Mouse (Mus musculus): ENCODE data around the gene Ankrd65. TPM values are rescaled to one million over a fixed set of nuclear protein-coding genes. Genes with fewer than 3 reads are reported as not detected.
"Not testable (repeated sequence)": the region's sequence is repeated elsewhere in the genome, so short reads cannot be mapped to it uniquely, and the experiment has no call there.

The Ankrd65 gene
- not detected for total RNA-seq (2021)
- long read RNA-seq, experiment 1, result 0 reads
- long read RNA-seq, experiment 2, result 0 reads

GRCm38 (mm10) chr4:155790021-155790489 is at the start of gene Ankrd65:
TSS of gene Ankrd65 (plus strand) at chr4:155790439.
- DNase-seq (ENCODE audit: low spot score), result no peak

- not testable (repeated sequence) for DNase-seq (ENCODE audit: low spot score)
These were observed 49.6 kb upstream of the Ankrd65 start for GRCm38 (mm10) chr4:155740681-155741080.

DNA sequence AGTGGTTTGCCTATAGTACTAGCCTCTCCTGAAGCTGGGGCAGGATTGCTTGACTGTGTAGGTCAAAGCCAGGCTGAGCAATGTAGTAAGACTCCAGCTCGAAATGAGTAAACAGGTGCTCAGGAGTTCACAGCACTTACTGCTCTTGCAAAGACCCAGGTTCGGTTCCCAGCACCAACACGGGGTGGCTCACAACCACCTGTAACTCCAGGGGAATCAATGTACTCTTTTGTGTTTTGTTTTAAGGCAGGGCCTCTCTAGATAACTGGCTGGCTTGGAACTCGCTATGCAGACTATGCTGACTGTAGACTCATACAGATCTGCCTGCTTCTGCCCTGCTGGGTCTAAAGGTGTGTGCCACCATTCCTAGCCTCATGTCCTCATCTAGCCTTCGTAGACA is 47.6 kb upstream of the Ankrd65 start:
- no peak for DNase-seq (ENCODE audit: low spot score)

DNA sequence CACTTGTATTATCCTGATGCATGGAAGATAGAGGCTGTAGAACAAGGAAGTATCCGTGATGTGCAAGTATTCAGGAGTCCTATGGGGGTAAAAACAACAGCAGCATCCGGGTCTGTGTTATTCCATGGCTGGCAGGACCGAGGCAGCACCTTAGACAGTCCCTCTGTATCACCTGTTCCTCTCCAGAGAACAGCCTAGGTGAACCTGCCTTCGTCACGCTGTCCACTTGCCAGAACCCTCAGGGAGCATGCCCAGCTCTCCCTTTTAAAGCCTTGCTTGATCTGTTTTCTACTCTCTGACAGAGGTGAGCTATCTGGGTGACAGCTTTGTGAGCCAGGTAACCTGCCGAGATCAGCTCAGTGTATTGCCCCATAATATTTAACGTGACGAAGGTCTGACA is 45.8 kb upstream of the Ankrd65 start:
- no peak for DNase-seq (ENCODE audit: low spot score)

- no peak for DNase-seq (ENCODE audit: low spot score)
These were observed 45.1 kb upstream of the Ankrd65 start for GRCm38 (mm10) chr4:155745136-155745535.

DNA sequence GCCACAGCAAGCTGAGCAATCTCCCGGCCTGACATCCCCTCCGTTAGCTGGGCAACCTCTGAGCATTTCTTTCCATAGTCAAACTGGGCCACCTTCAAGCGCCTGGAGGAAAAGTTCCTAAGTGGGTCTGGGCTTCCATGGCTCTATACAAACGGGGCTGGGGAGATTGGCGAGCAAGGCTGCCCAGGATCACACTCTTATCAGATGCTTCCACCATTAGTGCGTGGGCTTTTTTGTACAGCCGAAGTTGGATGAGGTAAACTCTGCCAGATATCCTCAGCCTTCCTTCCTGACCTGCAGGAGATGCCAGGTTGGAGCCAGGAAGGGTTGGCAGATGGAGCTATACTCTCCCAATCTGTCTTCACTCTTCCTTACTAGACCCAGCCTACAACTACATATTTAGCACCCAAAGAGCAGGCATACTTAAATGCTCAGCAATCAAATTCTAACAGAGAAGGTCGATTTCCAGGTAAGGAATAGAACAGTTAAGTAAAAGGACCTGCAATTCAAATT is 44.1 kb upstream of the Ankrd65 start:
- DNase-seq (ENCODE audit: low spot score), result no peak

DNA sequence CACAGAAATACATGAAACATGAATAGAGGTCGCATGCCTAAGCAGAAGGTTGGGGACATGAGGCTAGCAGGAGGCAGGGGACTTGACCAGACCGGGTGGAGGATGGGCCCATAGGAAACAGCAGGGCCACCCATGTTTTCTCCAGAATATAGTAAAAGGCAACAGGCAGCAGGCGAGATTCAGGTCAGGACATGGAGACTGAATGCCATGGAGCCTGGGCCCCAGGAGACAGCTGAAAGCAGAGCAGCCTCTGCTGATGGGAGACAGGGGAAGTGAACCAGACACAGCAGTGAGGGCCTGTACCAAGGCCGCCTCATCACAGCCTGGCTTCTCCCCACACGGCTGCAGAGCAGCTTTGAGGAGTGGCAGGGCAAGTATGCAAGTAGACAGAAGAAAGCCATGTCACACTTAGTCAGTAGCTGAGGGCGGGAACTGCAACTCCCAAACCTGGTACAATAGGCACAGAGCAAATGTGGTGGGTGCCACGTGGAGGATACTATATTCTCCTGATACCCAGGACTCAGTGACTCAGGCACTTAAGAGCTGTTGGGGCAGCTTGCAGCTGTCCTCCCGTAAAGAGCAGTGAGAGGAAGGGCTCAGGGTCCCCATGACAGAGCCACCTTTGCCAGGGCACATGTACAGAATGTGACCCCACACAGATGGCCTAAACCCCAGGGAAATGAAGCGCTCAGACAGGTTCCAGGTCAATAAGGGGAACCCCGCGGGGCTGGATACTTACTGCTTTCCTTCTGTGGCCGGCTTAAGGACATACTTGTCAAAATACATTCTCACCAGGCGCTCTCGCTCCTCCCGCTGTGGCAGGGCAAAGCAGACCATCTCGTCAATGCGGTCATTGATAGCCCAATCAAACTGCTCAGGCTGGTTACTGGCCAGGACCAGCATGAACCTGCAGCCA is 43.4 kb upstream of the Ankrd65 start:
- no peak for DNase-seq (ENCODE audit: low spot score)

DNA sequence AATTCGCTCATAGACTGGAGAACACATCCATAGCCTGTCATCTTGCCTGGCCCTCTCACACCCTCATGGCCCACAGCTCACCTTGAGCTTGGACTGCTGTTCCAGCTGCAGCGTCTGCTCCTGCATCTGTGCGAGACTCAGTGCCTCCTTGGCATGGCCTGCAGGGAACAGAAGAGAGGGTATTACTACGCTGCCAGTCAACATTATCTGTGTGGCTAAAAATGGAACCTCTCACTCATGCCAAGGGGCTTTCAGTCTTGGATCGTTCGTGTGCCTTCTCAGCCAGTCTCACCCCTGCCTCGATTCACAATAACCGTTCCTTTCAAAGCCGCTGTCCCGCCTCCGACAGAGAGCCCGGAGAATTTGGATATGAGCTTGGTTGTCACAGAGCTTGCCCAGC is 33.2 kb upstream of the Ankrd65 start:
- DNase-seq (ENCODE audit: low spot score), result no peak

GRCm38 (mm10) chr4:155759862-155760612 is 30.2 kb upstream of the Ankrd65 start:
- no peak for DNase-seq (ENCODE audit: low spot score)

- peak; percentile 97 for DNase-seq (ENCODE audit: low spot score)
These were observed 29.5 kb upstream of the Ankrd65 start, which contains the start of gene Atad3a for GRCm38 (mm10) chr4:155760613-155761355. TSS of gene Atad3a (minus strand) at chr4:155761093.

DNA sequence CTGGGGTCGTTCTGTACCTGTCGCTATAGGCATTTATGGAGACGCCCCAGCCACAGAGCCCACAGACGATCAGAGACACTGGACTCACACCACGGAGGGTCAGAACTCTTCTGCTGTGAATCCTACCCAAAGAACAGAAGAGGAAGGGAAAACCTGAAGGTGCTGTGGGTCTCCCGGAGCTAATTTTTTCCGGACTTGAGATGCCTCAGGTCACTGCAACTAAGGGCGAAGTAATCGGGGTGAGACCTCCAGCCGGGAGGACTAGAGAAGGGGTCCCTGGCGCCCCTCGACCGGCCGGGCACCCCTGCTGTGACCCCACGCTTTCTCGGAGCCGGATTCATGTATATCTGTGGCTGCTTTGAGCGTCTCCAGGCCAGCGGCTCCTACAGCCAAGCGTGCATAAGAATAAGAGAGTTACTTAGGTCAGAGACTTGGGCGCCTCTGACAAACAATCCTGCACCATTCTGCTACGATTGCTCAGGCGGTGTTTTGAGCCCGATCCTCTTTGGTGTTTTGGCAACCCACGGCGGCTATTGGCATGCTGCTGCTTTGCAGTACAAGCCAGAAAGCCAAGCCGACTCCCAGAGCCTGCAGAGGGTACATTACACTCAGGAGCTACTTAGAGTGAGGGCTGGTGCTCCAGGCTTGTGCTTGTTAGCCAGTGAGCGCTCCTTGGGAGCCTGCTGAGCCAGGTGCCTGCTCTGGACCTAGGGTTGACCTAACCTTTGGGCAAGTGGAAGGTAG is 28.7 kb upstream of the Ankrd65 start:
- DNase-seq (ENCODE audit: low spot score), result no peak

GRCm38 (mm10) chr4:155762357-155762756 is 27.9 kb upstream of the Ankrd65 start:
- DNase-seq (ENCODE audit: low spot score), result no peak

DNA sequence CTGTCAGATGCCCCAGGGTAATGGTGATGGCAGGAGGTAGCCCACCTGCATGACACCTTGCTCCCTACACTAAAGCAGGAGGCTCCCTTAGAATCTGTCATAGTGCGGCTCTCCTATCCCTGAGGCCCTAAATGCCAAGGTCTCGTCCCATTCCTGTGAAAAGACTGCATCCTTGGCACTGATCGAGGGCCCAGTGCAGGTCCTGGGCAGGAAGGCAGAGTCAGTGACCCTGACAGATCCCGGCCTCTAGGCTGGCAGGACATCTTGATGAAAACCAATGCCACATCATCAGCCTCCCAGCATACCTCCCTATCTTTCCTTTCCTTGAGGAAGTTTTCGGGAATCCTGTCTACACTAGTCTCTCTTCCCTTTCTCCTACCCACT is 20.8 kb upstream of the Ankrd65 start:
- DNase-seq (ENCODE audit: low spot score), result no peak

GRCm38 (mm10) chr4:155769880-155770512 is 20.2 kb upstream of the Ankrd65 start:
- DNase-seq (ENCODE audit: low spot score), result peak; percentile 93

DNA sequence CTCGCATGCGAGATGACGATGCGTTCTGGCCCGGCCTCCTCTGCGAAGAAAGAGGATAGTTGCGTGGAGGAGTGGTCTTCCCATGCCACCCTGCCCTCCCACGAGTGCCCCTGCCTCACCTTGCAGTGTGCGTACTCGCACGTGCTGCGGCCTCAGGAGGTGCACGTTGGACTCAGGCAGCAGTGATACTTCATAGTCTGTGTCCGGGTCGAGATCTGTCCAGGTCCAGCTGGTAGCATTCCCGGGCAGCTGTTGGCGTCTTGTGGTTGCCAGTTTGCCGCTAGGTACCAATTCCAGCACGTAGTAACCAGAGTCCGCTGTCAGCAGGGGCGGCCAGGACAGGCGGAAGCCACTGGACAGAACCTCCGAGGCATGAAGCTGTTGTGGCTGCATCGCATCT is 19.6 kb upstream of the Ankrd65 start:
- DNase-seq (ENCODE audit: low spot score), result peak; percentile 89

DNA sequence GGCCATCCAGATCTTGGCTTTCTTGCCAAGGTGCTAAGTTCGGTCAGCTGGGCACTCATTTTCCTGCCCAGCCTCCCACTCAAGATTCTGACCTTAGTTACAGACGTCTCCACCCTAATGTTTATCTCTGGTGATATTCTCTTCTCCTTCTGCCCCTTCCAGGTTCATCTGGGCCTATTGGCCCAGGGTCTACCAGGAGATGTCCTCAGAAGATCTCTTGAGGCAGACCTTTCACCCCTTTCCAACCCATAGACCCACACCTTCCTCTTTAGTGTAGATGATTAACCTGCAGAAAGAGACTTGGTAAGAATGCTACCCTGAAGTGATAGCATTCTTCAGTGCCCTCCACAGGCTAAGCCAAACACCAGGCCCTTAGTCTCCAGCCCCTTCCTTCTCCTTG is 18.5 kb upstream of the Ankrd65 start:
- no peak for DNase-seq (ENCODE audit: low spot score)

DNA sequence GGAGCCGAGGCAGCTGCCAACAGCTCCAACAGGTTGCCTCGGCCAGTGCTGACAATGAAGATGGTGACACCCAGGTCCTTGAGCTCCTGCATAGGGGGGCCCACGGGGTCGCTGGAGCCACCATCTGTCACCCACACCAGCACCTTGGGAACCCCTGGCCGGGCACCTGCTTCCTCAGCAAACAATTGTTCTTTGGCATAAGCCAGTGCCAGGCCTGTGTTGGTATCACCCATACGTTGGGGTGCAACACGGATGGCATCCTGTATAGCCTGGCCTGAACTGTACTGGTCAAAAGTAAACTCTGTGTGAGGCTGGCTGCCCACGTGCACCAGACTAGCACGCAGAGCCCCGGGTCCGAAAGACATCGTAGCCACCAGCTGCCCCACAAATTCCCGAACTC is 17.5 kb upstream of the Ankrd65 start:
- no peak for DNase-seq (ENCODE audit: low spot score)

- DNase-seq (ENCODE audit: low spot score), result no peak
These were observed 16.7 kb upstream of the Ankrd65 start for GRCm38 (mm10) chr4:155773335-155774078.

DNA sequence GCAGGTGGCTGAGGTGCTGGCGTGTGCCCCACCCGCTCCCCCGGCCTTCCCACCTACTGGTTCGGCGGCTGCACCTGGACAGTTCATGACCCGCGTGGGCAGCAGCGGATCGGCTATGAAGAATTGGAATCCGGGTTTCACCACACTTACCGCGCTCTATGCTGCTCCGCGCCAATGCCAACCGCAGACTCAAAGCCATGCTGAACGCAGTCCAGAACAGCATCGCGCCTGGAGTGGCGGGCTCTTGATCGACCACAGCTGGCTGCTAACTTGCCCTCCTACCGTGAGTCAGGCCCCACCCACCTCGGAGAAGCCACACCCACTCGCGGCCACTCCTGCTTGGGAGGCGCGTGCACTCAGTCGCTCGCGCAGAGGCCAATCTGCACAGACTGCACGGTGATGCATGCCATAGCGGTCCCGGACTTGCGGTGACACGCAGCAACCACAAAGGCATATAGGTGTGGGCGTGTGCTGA is 15.9 kb upstream of the Ankrd65 start, which contains the start of gene Vwa1:
Gene Vwa1 (minus strand): TSS at position 419 of the 475 bp plus-strand sequence.
- peak; percentile 93 for DNase-seq (ENCODE audit: low spot score)

Data from gastrocnemius, adult 18-20 months (tissue).